Mouse (Mus musculus) bone marrow, adult 2 months (tissue): ENCODE measurements around the gene Eif2a.

ENCODE experiments used
- CTCF ChIP-seq: fragments of 200-500 bp; IDR thresholded peaks from 2 replicates; pipeline ENCODE4 v1.5.1; 2011; ENCODE audit warnings: low read length, control low read depth; ENCODE audit not compliant: control insufficient read depth, insufficient read depth
- POLR2A ChIP-seq: fragments of 200-500 bp; IDR thresholded peaks from 2 replicates; pipeline ENCODE4 v1.6.1; 2011; ENCODE audit warnings: low read depth, mild to moderate bottlenecking, control low read depth, low read length, borderline replicate concordance; ENCODE audit not compliant: control insufficient read depth

DNA sequence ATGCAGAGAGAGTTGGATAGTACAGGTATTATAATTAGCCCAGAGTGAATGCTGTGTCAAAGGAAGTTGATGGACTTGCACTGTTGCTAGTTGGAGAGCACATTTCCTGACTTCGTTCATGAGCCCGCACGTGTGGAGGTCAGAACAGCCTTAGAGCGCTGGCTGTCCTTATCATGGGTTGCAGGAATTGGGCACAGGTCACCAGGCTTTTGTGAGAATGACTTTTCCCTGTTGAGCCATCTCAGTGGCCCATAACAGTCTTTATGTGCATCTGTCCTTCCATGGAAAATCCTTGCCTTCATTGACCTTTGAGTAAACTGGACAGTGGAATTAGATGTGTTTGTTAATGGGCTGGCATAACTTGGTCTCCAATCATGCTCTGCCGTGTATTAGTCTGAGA, 56.7 kb downstream of the Eif2a start:
- TF ChIP-seq CTCF (no peak), POLR2A (no peak)
